Mouse (Mus musculus) intestine, postnatal 0 days (tissue): ENCODE results near the gene Anln. TPM values are rescaled to one million over a fixed set of nuclear protein-coding genes. Genes with fewer than 3 reads are reported as not detected.

ENCODE experiments used
- ATAC-seq: fragments of 200-750 bp; cut with Nextera tagmentation; 2 replicates; pipeline ENCODE4 v1.8.0; 2017; ENCODE audit warnings: mild to moderate bottlenecking, moderate TSS enrichment, moderate library complexity
- H3K27ac ChIP-seq: fragments of 300-500 bp; sonication (generic); 2 replicates; pipeline ENCODE4 v1.5.1; 2014; ENCODE audit warnings: mild to moderate bottlenecking, low read depth, low read length, moderate library complexity
- H3K27me3 ChIP-seq: fragments of 300-500 bp; sonication (generic); replicated peaks from 2 replicates; pipeline ENCODE4 v1.6.1; 2014; ENCODE audit warnings: low read length, mixed read lengths; ENCODE audit not compliant: control insufficient read depth, insufficient read depth
- H3K36me3 ChIP-seq: fragments of 300-500 bp; sonication (generic); 2 replicates; pipeline ENCODE4 v1.6.1; 2014; ENCODE audit warnings: mild to moderate bottlenecking, moderate library complexity; ENCODE audit not compliant: control insufficient read depth, insufficient read depth
- H3K4me1 ChIP-seq: fragments of 300-500 bp; sonication (generic); replicated peaks from 2 replicates; pipeline ENCODE4 v1.6.1; 2014; ENCODE audit warnings: antibody characterized with exemption, low read length, mixed read lengths; ENCODE audit not compliant: control insufficient read depth, insufficient read depth
- H3K4me2 ChIP-seq: fragments of 300-500 bp; sonication (generic); replicated peaks from 2 replicates; pipeline ENCODE4 v1.6.1; 2014; ENCODE audit warnings: low read depth, mild to moderate bottlenecking, moderate library complexity
- H3K4me3 ChIP-seq: fragments of 300-500 bp; sonication (generic); 2 replicates; pipeline ENCODE4 v1.5.1; 2014; ENCODE audit warnings: low read depth, low read length
- H3K9ac ChIP-seq: fragments of 300-500 bp; sonication (generic); 2 replicates; pipeline ENCODE4 v1.6.1; 2014; ENCODE audit warnings: mild to moderate bottlenecking, low read depth, low read length
- H3K9me3 ChIP-seq: fragments of 300-500 bp; sonication (generic); 2 replicates; pipeline ENCODE4 v1.6.1; 2016; ENCODE audit warnings: mixed run types; ENCODE audit not compliant: control insufficient read depth
- CTCF ChIP-seq: sonication (generic); IDR thresholded peaks from 2 replicates; pipeline ENCODE4 v1.5.1; 2016; ENCODE audit warnings: low read depth, mild to moderate bottlenecking, control low read depth, antibody characterized with exemption, moderate library complexity
- WGBS: fragments of 180-500 bp; shearing (Covaris S2); extraction: QIAGEN DNeasy Blood & Tissue Kit; methylation state at CpG from one replicate; pipeline ENCODE4 v1.1.7; 2014; 5-methylcytosine and 5-hydroxymethylcytosine counted together
- polyA plus RNA-seq: library from polyadenylated mRNA; unstranded; fragments of >200 nt; fragmentation: Nextera tagmentation; extraction: Ambion mirVana; gene quantifications from 2 replicates; pipeline ENCODE4 v1.2.1, GENCODE M21; 2015

The Anln gene
- polyA plus RNA-seq, 1 experiment from 2014 or later = 10.9 TPM

- no peaks in the 10 kb centered on the region for H3K4me1 ChIP-seq
- no peak for ATAC-seq
- 50% methylated on average over 1 of the region's 1 CpGs for WGBS
- H3K27ac ChIP-seq = no peak overlapping the region
- no peak overlapping the region for H3K4me2 ChIP-seq
- no peaks in the 10 kb centered on the region for H3K27me3 ChIP-seq
- H3K9me3 ChIP-seq = no peaks in the 10 kb centered on the region
- peaks cover 45% of the 10 kb centered on the region for H3K36me3 ChIP-seq
- no peak overlapping the region for H3K9ac ChIP-seq
- no peak for TF ChIP-seq CTCF
- no peak overlapping the region for H3K4me3 ChIP-seq
These were observed 48.7 kb downstream of the Anln start for GRCm38 (mm10) chr9:22340331-22340730.

GRCm38 (mm10) chr9:22337217-22337616 lies 51.8 kb downstream of the Anln start:
- peaks cover 49% of the 10 kb centered on the region for H3K36me3 ChIP-seq
- no peak for ATAC-seq
- H3K9me3 ChIP-seq = no peaks in the 10 kb centered on the region

GRCm38 (mm10) chr9:22327475-22328387 lies 61.3 kb downstream of the Anln start:
- H3K9me3 ChIP-seq = no peaks in the 10 kb centered on the region
- H3K4me2 ChIP-seq = peak overlapping the region; percentile 98
- peak overlapping the region; percentile 50 for H3K27ac ChIP-seq
- H3K27me3 ChIP-seq = no peaks in the 10 kb centered on the region
- TF ChIP-seq CTCF = peak; percentile 97
- WGBS = under 1% methylated on average over 32 of the region's 32 CpGs
- peak overlapping the region; percentile 63 for H3K4me3 ChIP-seq
- peak overlapping the region; percentile 49 for H3K9ac ChIP-seq
- peak; percentile 96 for ATAC-seq
- H3K36me3 ChIP-seq = 0 out of 2 replicates have a peak, but pooled peaks cover 4% of the 10 kb centered on the region
- no peaks in the 10 kb centered on the region for H3K4me1 ChIP-seq

More at GRCm38 (mm10) chr9:22337217-22337616, 51.8 kb downstream of the Anln start:
- Histone ChIP-seq H3K4me1 (no peaks in the 10 kb centered on the region), H3K4me3 (no peak overlapping the region), H3K27ac (no peak overlapping the region), H3K9ac (no peak overlapping the region), H3K4me2 (no peak overlapping the region), H3K27me3 (no peaks in the 10 kb centered on the region)
- 98% methylated on average over 2 of the region's 2 CpGs for WGBS
- TF ChIP-seq CTCF = no peak

- H3K27ac ChIP-seq = peak overlapping the region; percentile 21; the same call in 1 of the 2 replicates
- peak overlapping the region; percentile 63 for H3K4me3 ChIP-seq
- WGBS = 14% methylated on average over 9 of the region's 9 CpGs
- H3K4me2 ChIP-seq = peak overlapping the region; percentile 98
- no peak for TF ChIP-seq CTCF
- H3K4me1 ChIP-seq = no peaks in the 10 kb centered on the region
- H3K36me3 ChIP-seq = 0 out of 2 replicates have a peak, but pooled peaks cover 4% of the 10 kb centered on the region
- H3K9ac ChIP-seq = peak overlapping the region; percentile 49
- ATAC-seq = no peak
- H3K27me3 ChIP-seq = no peaks in the 10 kb centered on the region
- H3K9me3 ChIP-seq = no peaks in the 10 kb centered on the region
These were observed 61.9 kb downstream of the Anln start for GRCm38 (mm10) chr9:22327099-22327474.

- no peak overlapping the region for H3K27ac ChIP-seq
- H3K4me1 ChIP-seq = no peaks in the 10 kb centered on the region
- no peak overlapping the region for H3K9ac ChIP-seq
- no peaks in the 10 kb centered on the region for H3K36me3 ChIP-seq
- TF ChIP-seq CTCF = no peak
- no peak for ATAC-seq
- H3K4me3 ChIP-seq = no peak overlapping the region
- no peaks in the 10 kb centered on the region for H3K27me3 ChIP-seq
- H3K9me3 ChIP-seq = no peaks in the 10 kb centered on the region
- 97% methylated on average over 1 of the region's 1 CpGs for WGBS
- no peak overlapping the region for H3K4me2 ChIP-seq
These were observed 64.4 kb downstream of the Anln start for GRCm38 (mm10) chr9:22324579-22324978.

- no peaks in the 10 kb centered on the region for H3K36me3 ChIP-seq
- no peak overlapping the region for H3K27ac ChIP-seq
- no peak for ATAC-seq
- WGBS = 78% methylated on average over 8 of the region's 8 CpGs
- no peak for TF ChIP-seq CTCF
- H3K9ac ChIP-seq = no peak overlapping the region
- no peaks in the 10 kb centered on the region for H3K4me1 ChIP-seq
- no peak overlapping the region for H3K4me3 ChIP-seq
- H3K27me3 ChIP-seq = no peaks in the 10 kb centered on the region
- H3K9me3 ChIP-seq = no peaks in the 10 kb centered on the region
- H3K4me2 ChIP-seq = no peak overlapping the region
These were observed 66.4 kb downstream of the Anln start for GRCm38 (mm10) chr9:22322381-22323211.
